Mouse (Mus musculus) liver, postnatal 0 days (tissue): ENCODE measurements around the gene Rpgrip1l. TPM values are rescaled to one million over a fixed set of nuclear protein-coding genes. Genes with fewer than 3 reads are reported as not detected.

ENCODE experiments used
- ATAC-seq: fragments of 200-750 bp; cut with Nextera tagmentation; 2 replicates; pipeline ENCODE4 v1.8.0; 2017; ENCODE audit warnings: mild to moderate bottlenecking, moderate library complexity
- DNase-seq: peaks from one replicate; pipeline ENCODE4 v3.0.0-alpha.2; 2016
- H3K27ac ChIP-seq: fragments of 300-500 bp; sonication (generic); 2 replicates; pipeline ENCODE4 v1.5.1; 2014; ENCODE audit warnings: antibody characterized with exemption, moderate library complexity, mild to moderate bottlenecking, low read depth
- H3K27me3 ChIP-seq: fragments of 300-500 bp; sonication (generic); 2 replicates; pipeline ENCODE4 v1.6.1; 2014; ENCODE audit warnings: low read length, control low read depth, mixed read lengths; ENCODE audit not compliant: insufficient read depth
- H3K36me3 ChIP-seq: fragments of 300-500 bp; sonication (generic); replicated peaks from 2 replicates; pipeline ENCODE4 v1.6.1; 2014; ENCODE audit warnings: mild to moderate bottlenecking, control low read depth, low read length, moderate library complexity, mixed read lengths; ENCODE audit not compliant: insufficient read depth
- H3K4me1 ChIP-seq: fragments of 300-500 bp; sonication (generic); 2 replicates; pipeline ENCODE4 v1.6.1; 2014; ENCODE audit warnings: antibody characterized with exemption, mild to moderate bottlenecking, control low read depth; ENCODE audit not compliant: insufficient read depth
- H3K4me2 ChIP-seq: fragments of 300-500 bp; sonication (generic); 2 replicates; pipeline ENCODE4 v1.6.1; 2014; ENCODE audit warnings: low read depth, mild to moderate bottlenecking, low read length, moderate library complexity, mixed read lengths
- H3K4me3 ChIP-seq: fragments of 300-500 bp; sonication (generic); 2 replicates; pipeline ENCODE4 v1.5.1; 2014; ENCODE audit warnings: low read depth, low read length
- H3K9ac ChIP-seq: fragments of 300-500 bp; sonication (generic); replicated peaks from 2 replicates; pipeline ENCODE4 v1.6.1; 2014; ENCODE audit warnings: mild to moderate bottlenecking, moderate library complexity
- H3K9me3 ChIP-seq: fragments of 300-500 bp; sonication (generic); 2 replicates; pipeline ENCODE4 v1.6.1; 2016; ENCODE audit warnings: mild to moderate bottlenecking, control low read depth, low read length, mixed read lengths
- CTCF ChIP-seq: sonication (generic); IDR thresholded peaks from 2 replicates; pipeline ENCODE4 v1.5.1; 2016; ENCODE audit warnings: antibody characterized with exemption, low read depth
- EP300 ChIP-seq: IDR thresholded peaks from 2 replicates; pipeline ENCODE4 v1.6.1; 2016; ENCODE audit warnings: antibody characterized with exemption, low read depth, mild to moderate bottlenecking
- WGBS: fragments of 180-500 bp; shearing (Covaris S2); extraction: QIAGEN DNeasy Blood & Tissue Kit; methylation state at CpG from one replicate; pipeline ENCODE4 v1.1.7; 2014; ENCODE audit not compliant: insufficient replicate concordance; 5-methylcytosine and 5-hydroxymethylcytosine counted together
- polyA plus RNA-seq: library from polyadenylated mRNA; unstranded; fragments of >200 nt; fragmentation: Nextera tagmentation; extraction: Ambion mirVana; gene quantifications from 2 replicates; pipeline ENCODE4 v1.2.1, GENCODE M21; 2015

Rpgrip1l gene
- polyA plus RNA-seq, 1 experiment from 2014 or later: 1.2 TPM

DNA sequence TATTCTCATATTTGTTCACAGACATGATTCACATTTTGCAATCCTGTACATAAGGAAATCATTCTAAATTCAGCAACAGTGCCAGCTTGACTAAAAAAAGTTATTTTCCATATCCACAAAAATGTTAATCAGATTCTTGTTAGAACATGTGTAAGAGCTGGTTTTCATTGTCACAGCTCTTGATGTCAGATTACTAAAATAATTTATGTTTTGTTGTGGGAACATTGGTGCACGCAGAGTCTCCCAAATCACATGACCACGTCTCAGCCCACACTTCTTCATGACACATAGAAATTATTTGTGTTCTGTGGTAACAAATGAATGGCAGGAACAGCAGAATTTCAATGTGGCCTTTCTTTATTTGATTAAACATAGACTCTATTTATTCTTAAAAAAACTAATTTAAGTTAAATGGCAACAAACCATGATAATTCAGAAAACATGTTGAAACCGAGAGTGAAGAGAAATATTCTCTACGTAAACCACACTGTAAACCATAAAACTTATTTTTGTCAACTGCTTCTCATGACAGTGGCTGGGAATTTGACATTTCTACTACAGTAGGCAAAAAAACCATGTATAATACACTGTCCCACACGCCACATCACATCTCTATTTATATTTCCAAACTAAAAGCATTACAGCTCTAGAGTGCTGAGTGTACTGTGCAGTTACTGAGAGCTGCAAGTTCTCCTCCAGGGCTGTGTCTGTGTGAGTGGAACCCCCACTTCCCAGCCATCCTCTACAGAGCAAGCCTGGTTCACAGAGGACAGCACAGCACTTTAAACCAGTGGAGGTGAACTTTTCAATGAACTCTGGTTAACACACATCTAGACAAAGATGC is 95.8 kb downstream of the Rpgrip1l start:
- ATAC-seq (no peak), DNase-seq (no peak)
- no peaks in the 10 kb centered on the region for H3K27me3 ChIP-seq
- H3K4me3 ChIP-seq: no peak overlapping the region
- 80% methylated on average over 5 of the region's 5 CpGs for WGBS
- H3K4me1 ChIP-seq: no peaks in the 10 kb centered on the region
- H3K36me3 ChIP-seq: no peaks in the 10 kb centered on the region
- H3K9ac ChIP-seq: no peak overlapping the region
- no peaks in the 10 kb centered on the region for H3K9me3 ChIP-seq
- no peak overlapping the region for H3K4me2 ChIP-seq
- TF ChIP-seq EP300 (no peak), CTCF (no peak)
- no peak overlapping the region for H3K27ac ChIP-seq

DNA sequence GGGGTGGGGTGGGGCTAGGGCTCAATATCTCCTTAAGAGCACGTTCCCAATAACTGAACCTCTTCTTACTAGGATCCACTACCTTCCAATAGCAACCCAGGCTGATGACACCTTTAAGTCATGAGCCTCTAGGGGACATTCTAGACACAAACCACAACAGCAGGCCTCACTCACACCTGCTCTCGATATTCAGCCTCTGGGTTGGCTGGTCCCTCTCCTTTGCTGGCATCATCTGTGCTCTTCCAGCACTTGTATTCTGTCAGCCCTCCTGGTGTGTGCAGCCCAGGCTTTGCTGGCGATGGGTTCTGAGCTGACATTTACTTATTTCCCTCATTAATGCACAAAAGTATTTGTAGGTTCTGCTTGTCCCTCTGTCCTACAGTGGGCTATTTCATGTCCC is 98.8 kb downstream of the Rpgrip1l start:
- TF ChIP-seq CTCF: no peak
- TF ChIP-seq EP300: no peak
- no peak for ATAC-seq
- H3K4me2 ChIP-seq: no peak overlapping the region
- H3K9me3 ChIP-seq: no peaks in the 10 kb centered on the region
- no peaks in the 10 kb centered on the region for H3K4me1 ChIP-seq
- DNase-seq: no peak
- H3K27me3 ChIP-seq: no peaks in the 10 kb centered on the region
- no peaks in the 10 kb centered on the region for H3K36me3 ChIP-seq
- H3K4me3 ChIP-seq: no peak overlapping the region
- no peak overlapping the region for H3K9ac ChIP-seq
- H3K27ac ChIP-seq: no peak overlapping the region
- 70% methylated on average over 3 of the region's 3 CpGs for WGBS

DNA sequence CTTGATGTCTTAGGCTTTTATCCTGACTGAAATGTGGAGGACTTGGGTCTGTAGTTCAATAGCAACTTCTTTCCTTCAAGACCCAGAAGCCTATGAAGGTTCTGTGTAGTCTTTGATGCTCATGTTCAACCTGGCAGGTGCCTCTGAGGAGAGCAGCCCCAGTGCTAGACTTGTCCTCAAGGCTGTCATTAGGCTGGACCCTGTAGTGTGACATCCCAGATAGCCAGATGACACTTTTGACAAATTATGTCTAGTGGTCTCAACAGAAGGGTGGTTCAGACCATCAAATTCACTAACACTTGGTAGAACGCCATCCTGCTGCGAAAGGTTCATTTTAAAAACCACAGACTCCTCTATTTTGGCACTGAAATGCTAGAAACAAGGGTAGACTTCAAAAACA is 100.1 kb downstream of the Rpgrip1l start:
- H3K27ac ChIP-seq: no peak overlapping the region
- no peaks in the 10 kb centered on the region for H3K4me1 ChIP-seq
- WGBS: 80% methylated on average over 2 of the region's 2 CpGs
- DNase-seq: no peak
- TF ChIP-seq EP300: no peak
- no peak for TF ChIP-seq CTCF
- no peak overlapping the region for H3K9ac ChIP-seq
- no peaks in the 10 kb centered on the region for H3K36me3 ChIP-seq
- ATAC-seq: no peak
- no peak overlapping the region for H3K4me3 ChIP-seq
- no peaks in the 10 kb centered on the region for H3K27me3 ChIP-seq
- no peak overlapping the region for H3K4me2 ChIP-seq
- H3K9me3 ChIP-seq: no peaks in the 10 kb centered on the region

DNA sequence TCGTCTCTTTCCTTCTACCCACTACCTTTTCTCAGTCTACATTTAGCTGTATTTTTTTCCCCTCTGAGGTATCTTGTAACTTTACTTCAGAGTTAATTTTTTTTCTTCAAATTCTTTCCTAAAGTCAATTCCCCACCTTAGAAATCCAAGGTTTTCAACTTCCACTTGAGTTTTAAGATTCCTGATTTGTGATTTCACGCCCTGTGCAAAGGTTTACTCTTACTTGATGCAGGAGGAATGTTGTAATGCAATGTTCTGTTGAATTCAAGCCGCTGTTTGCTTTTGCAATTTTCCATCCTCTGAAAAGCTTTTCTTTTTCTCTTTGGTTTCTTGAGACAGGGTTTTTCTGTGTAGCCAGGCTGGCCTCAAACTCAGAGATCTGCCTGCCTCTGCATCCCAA is 103.4 kb downstream of the Rpgrip1l start:
- WGBS: 63% methylated on average over 3 of the region's 3 CpGs
- TF ChIP-seq EP300 (no peak), CTCF (no peak)
- ATAC-seq: no peak

DNA sequence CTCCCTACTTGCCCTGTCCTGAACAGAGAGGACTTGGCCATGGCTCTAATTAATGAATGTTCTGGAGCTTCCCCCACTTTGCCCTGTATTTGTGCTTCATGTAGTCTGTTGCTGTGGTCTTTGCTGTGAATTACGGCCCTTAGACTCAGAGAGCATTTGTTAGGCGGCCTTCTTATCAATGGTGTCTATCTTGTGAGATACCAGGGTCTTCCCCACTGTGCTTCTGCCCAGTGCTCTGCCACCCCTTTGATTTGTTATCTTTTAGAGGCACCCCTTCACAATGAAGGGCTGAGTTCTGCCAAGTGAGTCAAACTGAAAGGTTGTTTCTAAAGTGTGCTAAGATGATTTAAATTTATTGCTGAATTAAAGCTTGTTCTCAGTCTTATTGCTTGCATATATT is 105.4 kb downstream of the Rpgrip1l start:
- ATAC-seq: no peak
- 28% methylated on average over 2 of the region's 2 CpGs for WGBS

More for the DNA sequence above, 103.4 kb downstream of the Rpgrip1l start:
- no peak overlapping the region for H3K4me2 ChIP-seq
- no peak overlapping the region for H3K27ac ChIP-seq
- no peaks in the 10 kb centered on the region for H3K27me3 ChIP-seq
- no peak overlapping the region for H3K4me3 ChIP-seq
- H3K9me3 ChIP-seq: no peaks in the 10 kb centered on the region
- no peak overlapping the region for H3K9ac ChIP-seq
- no peak for DNase-seq
- H3K4me1 ChIP-seq: no peaks in the 10 kb centered on the region
- no peaks in the 10 kb centered on the region for H3K36me3 ChIP-seq

DNA sequence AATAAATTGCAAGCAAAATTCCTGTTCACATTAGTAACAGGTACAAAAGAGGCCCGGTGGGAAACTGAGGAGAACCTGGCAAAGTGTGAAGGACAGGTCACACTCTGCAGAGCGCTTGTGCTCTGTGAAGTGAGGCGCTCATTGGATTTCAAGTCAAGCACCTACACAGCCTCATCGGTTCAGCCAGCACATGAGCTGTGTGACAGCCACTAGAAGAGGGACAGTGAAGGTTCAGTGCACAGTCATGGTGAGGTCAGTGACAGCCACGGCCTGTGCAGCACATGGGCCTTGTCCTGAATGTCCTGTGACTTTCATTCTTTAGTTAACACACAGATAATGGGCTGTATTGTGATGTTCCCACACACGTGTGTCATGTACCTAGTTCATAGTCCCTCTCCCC is 107.2 kb downstream of the Rpgrip1l start:
- Histone ChIP-seq H3K4me1 (no peaks in the 10 kb centered on the region), H3K9ac (no peak overlapping the region), H3K36me3 (no peaks in the 10 kb centered on the region), H3K4me3 (no peak overlapping the region), H3K27ac (no peak overlapping the region), H3K9me3 (no peaks in the 10 kb centered on the region), H3K4me2 (no peak overlapping the region), H3K27me3 (no peaks in the 10 kb centered on the region)
- DNase-seq: no peak
- 73% methylated on average over 6 of the region's 6 CpGs for WGBS
- TF ChIP-seq CTCF: no peak
- TF ChIP-seq EP300: no peak
- ATAC-seq: no peak

More for the DNA sequence above, 105.4 kb downstream of the Rpgrip1l start:
- Histone ChIP-seq H3K4me2 (no peak overlapping the region), H3K27me3 (no peaks in the 10 kb centered on the region), H3K4me3 (no peak overlapping the region), H3K9ac (no peak overlapping the region), H3K9me3 (no peaks in the 10 kb centered on the region), H3K4me1 (no peaks in the 10 kb centered on the region), H3K36me3 (no peaks in the 10 kb centered on the region), H3K27ac (no peak overlapping the region)
- no peak for DNase-seq
- no peak for TF ChIP-seq CTCF
- no peak for TF ChIP-seq EP300
